Mouse (Mus musculus): ENCODE results near the gene Tmem19.

Gene Tmem19

DNA sequence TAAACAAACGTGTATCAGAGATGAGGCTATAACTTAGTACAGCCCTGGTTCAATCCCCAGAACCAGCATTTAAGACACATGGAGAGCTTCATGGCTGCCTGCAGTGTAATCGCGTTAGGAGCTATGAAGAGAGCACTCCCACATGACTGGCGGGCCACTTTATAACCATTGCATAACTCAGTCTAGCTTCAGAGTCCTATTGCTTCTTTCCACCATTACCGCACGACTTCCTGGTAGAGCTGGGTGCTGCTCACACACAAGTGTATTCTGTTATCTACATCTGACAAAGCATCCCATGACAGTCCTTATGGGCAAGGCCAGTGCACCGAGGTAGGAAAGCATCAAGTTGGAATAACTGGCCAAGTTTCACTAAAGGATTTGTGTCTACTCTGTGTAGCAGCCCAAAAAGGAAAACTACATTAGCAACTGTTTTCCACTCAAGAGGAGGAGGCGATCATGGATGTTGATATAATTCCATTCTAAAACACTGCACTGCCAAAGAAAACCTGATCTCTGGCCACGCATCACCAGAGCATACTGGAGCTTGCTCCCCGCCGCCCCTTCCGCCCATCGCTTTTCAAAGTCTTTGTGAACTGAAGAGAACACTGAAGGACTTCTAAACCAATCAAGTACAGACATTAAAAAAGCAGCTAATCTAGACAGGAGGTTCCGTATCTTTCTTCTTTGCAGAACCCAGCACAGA lies 50.9 kb downstream of the Tmem19 start:
- peak; percentile 24 for DNase-seq (ENCODE audit: inconsistent ontology term)

DNA sequence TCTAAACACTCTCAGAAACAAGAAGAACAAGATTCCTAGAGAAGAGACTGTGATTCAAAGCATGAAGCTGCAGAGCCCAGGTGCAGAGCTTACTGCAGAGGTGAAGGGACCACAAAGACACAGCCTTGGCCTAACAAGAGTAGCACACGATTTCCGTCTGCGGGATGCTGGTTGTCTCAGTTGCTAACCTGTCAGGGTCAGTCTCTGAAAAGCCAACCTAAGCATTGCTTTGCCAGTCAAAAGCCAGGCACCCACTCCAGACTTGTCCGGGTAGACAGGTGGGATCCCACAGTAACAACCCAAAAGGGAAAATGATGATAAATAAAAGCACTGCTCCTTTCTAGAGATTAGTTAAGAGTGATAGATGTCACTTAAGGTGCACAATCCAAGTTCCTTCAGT lies 53.1 kb downstream of the Tmem19 start:
- DNase-seq (ENCODE audit: inconsistent ontology term), result no peak

DNA sequence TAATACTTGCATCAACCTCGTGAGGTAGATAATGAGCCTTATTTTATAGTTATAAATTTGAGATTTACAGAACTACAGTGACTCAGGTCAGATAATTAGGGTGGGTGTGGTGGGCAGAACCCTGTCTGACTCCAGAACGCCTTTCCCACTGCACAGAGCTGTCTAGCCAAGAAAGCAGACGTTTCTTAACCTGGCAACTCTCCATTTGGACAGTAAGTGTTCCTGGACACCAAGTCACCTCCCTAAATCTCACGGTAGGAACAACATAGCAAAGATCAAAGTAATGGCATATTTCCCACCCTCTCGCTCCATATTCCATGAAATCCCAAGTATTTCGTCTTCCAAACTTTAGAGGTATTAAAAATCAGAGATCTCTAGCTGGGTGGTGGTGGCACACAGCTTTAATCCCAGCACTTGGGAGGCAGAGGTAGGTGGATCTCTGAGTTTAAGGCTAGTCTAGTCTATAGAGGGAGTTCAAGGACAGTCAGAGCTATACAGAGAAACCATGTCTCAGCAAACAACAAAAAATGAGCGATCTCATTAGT lies 54.9 kb downstream of the Tmem19 start:
- no peak for DNase-seq (ENCODE audit: inconsistent ontology term)

DNA sequence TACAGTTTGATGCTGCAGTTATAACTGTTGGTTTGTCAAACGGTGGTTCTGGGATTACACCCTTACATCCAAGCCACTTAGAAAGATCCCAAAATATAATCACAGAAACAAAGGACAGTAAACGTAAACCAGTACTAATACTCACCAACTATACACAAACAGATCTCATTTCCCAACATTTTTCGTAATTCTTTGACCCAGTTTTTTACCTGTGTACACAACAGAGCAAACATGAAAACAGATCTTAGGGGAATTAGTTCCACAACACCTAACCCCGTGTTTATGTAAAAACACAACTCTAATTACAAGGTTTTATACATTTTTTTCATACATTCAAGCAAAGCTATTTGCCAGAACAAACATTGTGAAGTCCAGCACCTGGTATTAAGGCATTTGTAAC lies 63.6 kb downstream of the Tmem19 start:
- no peak for DNase-seq (ENCODE audit: inconsistent ontology term)

DNA sequence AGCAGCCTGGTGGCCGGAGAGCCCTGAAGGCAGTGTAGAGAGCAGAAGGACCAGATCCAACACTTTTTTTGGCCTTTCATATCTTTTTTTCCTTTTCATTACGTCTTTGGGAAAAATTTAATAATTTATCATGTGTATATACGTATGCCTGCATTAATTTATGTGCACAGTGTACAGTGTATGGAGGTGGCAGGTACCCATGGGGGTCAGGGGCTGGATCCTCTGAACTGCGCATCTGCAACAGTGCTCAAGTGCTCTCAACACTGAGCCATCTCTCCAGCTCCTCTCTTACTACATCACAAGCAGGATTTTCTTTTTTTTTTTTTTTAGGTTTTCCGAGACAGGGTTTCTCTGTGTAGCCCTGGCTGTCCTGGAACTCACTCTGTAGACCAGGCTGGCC lies 64.7 kb downstream of the Tmem19 start:
- DNase-seq (ENCODE audit: inconsistent ontology term), result no peak

DNA sequence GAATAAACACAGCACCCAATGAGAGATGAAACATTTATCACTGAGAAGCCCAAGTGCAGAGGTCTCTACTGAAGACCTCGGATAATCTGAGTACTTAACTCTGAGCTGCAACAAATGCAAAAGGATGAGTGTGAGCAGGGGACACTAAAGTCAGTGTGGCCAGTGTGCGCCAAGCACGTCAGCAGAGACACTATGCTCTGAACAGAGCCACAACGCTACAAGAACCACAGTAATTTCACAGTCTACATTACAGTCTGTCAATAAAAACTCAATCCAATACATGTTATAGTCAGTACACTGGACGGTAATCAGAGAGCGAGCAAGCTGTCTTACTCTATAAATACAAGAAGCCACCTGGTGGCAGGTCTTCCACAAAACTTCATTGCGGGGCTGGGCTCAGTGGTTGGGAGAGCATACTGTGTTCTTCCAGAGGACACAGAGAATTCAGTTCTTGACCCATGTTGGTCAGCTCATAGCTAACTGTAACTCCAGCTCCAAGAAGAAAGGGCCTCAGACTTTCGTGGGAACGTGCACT lies 65.8 kb downstream of the Tmem19 start:
- DNase-seq (ENCODE audit: inconsistent ontology term), result no peak

DNA sequence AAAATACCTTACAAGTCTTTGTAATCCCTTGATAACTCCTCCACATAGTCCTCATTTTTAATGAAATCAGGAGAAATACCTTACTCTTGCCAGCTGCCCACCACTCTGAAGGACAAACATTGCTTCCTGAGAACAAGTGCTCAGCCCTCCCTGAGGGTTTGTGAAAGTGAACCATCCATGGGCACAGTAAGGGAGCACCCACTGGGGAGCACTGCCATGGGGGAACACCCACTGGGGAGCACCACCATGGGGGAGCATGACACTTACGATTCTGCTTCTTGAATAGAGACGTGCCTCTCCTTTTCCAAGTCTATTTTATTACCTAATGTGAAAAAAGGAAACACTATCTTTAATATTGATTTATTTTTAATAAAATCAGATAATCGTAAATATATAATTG lies 67.1 kb downstream of the Tmem19 start:
- DNase-seq (ENCODE audit: inconsistent ontology term), result no peak

DNA sequence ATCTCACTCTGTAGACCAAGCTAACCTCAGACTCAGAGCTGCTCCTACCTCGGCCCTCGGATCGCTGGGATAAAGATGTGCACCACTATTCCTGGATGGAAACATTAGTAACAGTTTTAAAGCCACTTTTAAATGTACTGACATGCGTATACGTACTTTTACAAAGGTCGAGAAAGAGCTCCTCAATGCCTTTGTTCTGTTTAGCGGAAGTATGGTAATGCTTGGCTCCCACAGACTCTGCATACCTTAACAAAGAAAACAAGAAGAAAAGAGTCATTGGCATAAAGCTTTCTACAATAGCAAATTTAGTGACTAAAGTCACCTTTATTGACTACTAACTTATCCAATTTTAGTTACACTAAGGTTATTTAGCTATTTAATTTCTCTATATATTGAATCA lies 67.6 kb downstream of the Tmem19 start:
- no peak for DNase-seq (ENCODE audit: inconsistent ontology term)

DNA sequence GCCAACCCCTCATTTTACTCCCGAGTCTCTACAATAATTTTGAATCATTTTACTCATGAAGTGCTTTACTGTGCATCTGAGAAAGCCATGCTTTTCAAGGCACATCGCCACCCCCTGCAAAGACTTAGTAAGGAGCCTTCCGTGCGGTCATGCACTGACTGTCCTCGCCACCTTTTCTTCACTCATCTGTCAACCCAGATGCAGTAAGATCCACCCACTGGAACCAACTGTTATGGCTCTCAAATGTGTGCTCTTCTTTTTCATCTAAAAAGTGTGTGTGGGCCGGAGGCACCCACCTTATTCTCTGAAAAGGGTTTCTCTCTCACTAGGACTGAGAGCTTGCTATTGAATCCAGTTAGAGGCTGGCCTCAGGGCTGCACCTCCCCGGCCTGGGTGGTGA lies 68.4 kb downstream of the Tmem19 start:
- no peak for DNase-seq (ENCODE audit: inconsistent ontology term)

DNA sequence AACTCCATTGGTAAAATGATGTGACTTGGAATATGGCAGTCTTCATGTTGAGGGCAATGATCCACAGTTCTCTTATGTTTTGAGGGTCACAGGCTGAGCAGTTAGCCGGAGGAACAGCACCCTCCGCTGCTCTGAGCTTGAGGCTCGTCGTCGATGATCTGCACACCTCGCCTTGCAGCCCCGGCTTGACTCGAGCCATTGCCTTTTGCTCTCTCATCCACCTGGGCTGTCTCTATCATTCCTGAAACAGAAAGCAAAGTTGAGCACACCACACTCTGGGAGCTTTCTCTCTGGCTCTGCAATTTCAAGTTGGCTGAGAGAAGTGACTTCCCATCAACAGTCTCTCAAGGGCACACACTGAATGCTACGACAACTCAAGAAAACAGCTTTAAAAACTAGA lies 71.6 kb downstream of the Tmem19 start:
- no peak for DNase-seq (ENCODE audit: inconsistent ontology term)

All from Muller cell, postnatal 12 days (primary cell).